Mouse (Mus musculus) CH12.LX (cell line): Measurements from ENCODE around the gene March6.

Experiments
- CHD2 ChIP-seq: IDR thresholded peaks from 2 replicates; pipeline ENCODE4 v1.6.1; 2011; ENCODE audit warnings: low read length, improper control_type of control experiment
- EP300 ChIP-seq: IDR thresholded peaks from 2 replicates; pipeline ENCODE4 v1.6.1; 2011; ENCODE audit warnings: low read length, improper control_type of control experiment
- MAZ ChIP-seq: IDR thresholded peaks from 2 replicates; pipeline ENCODE4 v1.6.1; 2012; ENCODE audit warnings: low read depth, mild to moderate bottlenecking, inconsistent platforms, low read length, improper control_type of control experiment, moderate library complexity
- POLR2A ChIP-seq: IDR thresholded peaks from 2 replicates; pipeline ENCODE4 v1.6.1; 2011; ENCODE audit warnings: low read depth, mild to moderate bottlenecking, improper control_type of control experiment, low read length
- RCOR1 ChIP-seq: conservative IDR thresholded peaks from 2 replicates; pipeline ENCODE4 v1.6.1; 2012; ENCODE audit warnings: low read depth, mild to moderate bottlenecking, inconsistent platforms, low read length, improper control_type of control experiment
- TCF12 ChIP-seq: IDR thresholded peaks from 2 replicates; pipeline ENCODE4 v1.6.1; 2014; ENCODE audit warnings: low read depth, mild to moderate bottlenecking, inconsistent platforms, low read length, improper control_type of control experiment

GRCm38 (mm10) chr15:31502313-31502712 is 28.5 kb downstream of the March6 start:
- TF ChIP-seq RCOR1 (no peak), EP300 (no peak), TCF12 (no peak), MAZ (no peak), CHD2 (no peak), POLR2A (no peak)
